Comparison of ENCODE assay signal across 12 mouse cellular contexts in the genomic region with DNA sequence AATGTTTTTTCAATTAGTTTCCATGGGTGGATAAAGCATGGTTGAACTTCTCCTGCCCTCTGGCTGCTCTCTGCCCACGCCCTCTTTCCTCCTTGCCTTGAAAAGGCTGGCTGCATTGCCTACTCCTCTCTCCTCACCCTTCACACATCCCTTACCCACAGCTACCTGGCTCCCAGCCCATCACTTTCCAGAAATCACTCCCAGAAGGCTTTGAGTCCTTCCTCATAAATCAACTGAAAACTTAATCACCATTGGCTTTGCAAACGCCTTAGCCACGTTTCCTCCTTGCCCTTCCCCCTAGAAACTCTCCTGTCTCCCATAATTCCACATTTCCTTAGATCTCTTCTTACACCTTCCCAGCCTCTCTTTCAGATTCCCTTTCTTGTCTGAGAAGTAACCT. TPM values are rescaled to one million over a fixed set of nuclear protein-coding genes. Genes with fewer than 3 reads are reported as not detected.
A peak's percentile ranks its signal among the peaks of the same experiment; 100 is the strongest.
DNase-seq lines count a peak whose midpoint lies in the region; ATAC-seq and TF ChIP-seq lines count a peak whose summit lies in the region.
"Had no signal": no experiment of that assay in that cellular context is flagged by ENCODE, and none has a peak within 500 bp of the region (broad histone marks: within the 10 kb centered on the region; RNA-seq: fewer than 3 reads in every experiment).

No protein-coding gene starts in this region.

- H3K36me3 ChIP-seq in kidney, adult 2 months (ENCODE audit: control insufficient read depth, insufficient read depth, low read length): no peaks in the 10 kb centered on the region
- H3K36me3 ChIP-seq in myocyte (ENCODE audit: control insufficient read depth, insufficient read depth): no peaks in the 10 kb centered on the region
- H3K36me3 ChIP-seq: lung, embryonic 15.5 days; neural tube, embryonic 13.5 days had no signal

- no peak for TF ChIP-seq CTCF in kidney, adult 2 months (conservative IDR thresholded peaks at IDR 0.05; ENCODE audit: insufficient read depth, insufficient read length, low read depth, low read length)
- TF ChIP-seq CTCF in Patski (IDR thresholded peaks at IDR 0.05): no peak

- no peaks in the 10 kb centered on the region for H3K4me1 ChIP-seq in kidney, adult 2 months (ENCODE audit: control insufficient read depth, insufficient read depth, low read length)
- H3K4me1 ChIP-seq: lung, embryonic 15.5 days had no signal

- no peaks in the 10 kb centered on the region for H3K27me3 ChIP-seq in kidney, adult 2 months (replicated peaks; ENCODE audit: control insufficient read depth, insufficient read depth, low read length)
- H3K27me3 ChIP-seq in Patski (no peaks in the 10 kb centered on the region), myocyte (ENCODE audit: control insufficient read depth, insufficient read depth, insufficient read length) (no peaks in the 10 kb centered on the region)
- H3K27me3 ChIP-seq: lung, embryonic 15.5 days; neural tube, embryonic 13.5 days had no signal

- POLR2A ChIA-PET in Patski (lab: Charles Lee): interaction anchor here (0.6 kb wide), 1 partner anchor 1025 kb away, joined by 3 read pairs; no protein-coding TSS in a partner anchor

- H3ac ChIP-seq in myocyte (ENCODE audit: control insufficient read depth, insufficient read length): no peak overlapping the region

- in situ Hi-C loops in Patski (cut with MboI; ENCODE audit: low pct_unique_long_range_greater_than_20kb): no loop called here

- H3K27ac ChIP-seq in kidney, adult 2 months (ENCODE audit: insufficient read depth, low read depth, low read length): no peak overlapping the region
- H3K27ac ChIP-seq: lung, embryonic 15.5 days; neural tube, embryonic 13.5 days had no signal

- WGBS in kidney, adult 2 months: 18% methylated on average over 3 of the region's 3 CpGs

- peak overlapping the region; percentile 80 for H3K4me2 ChIP-seq in myocyte (ENCODE audit: low read depth)
- H3K4me2 ChIP-seq: lung, embryonic 15.5 days; neural tube, embryonic 13.5 days had no signal

- TF ChIP-seq POLR2A in kidney, adult 2 months (IDR thresholded peaks at IDR 0.05; ENCODE audit: low read depth, low read length): no peak
- no peak for TF ChIP-seq POLR2A in myocyte (IDR thresholded peaks at IDR 0.05; ENCODE audit: insufficient read length, low read depth)

- no peak overlapping the region for H3K4me3 ChIP-seq in kidney, adult 2 months (ENCODE audit: insufficient read depth, low read depth, low read length)
- H3K4me3 ChIP-seq in myocyte: no peak overlapping the region
- H3K4me3 ChIP-seq: erythroblast, embryonic 14.5 days; lung, embryonic 15.5 days; neural tube, embryonic 13.5 days had no signal

- H3K79me2 ChIP-seq in myocyte (ENCODE audit: control insufficient read depth, insufficient read depth): no peaks in the 10 kb centered on the region

- DNase-seq in kidney, postnatal 14 days: peak; percentile 12
- no peak for DNase-seq in kidney, adult 2 months
- DNase-seq in Patski (ENCODE audit: low read depth, low spot score): peak; percentile 51
- peak; percentile 42 for DNase-seq in adrenal gland, postnatal 25 days
- DNase-seq: midbrain, embryonic 14.5 days; thymus, postnatal 36 days had no signal

- ATAC-seq in Patski: peak; percentile 45
- ATAC-seq in erythroid progenitor cell, adult 5-6 weeks (replicated peaks; ENCODE audit: low FRiP score, poor library complexity, severe bottlenecking): no peak
- no peak for ATAC-seq in inflammation-experienced regulatory T-cells, adult 6 months

- CTCF ChIA-PET in Patski (lab: Charles Lee): interaction anchor here (0.7 to 1.0 kb wide), 4 partner anchors 17 to 142 kb away, joined by 3 read pairs; no protein-coding TSS in a partner anchor

TF ChIP-seq in myocyte, 11 proteins besides CTCF, POLR2A, EP300 and RAD21:
- no peak for TF ChIP-seq MYOG (IDR thresholded peaks at IDR 0.05; ENCODE audit: control insufficient read depth in 1 of 3, insufficient read depth in 1 of 3, insufficient read length in 2 of 3, low read depth in 2 of 3)
- no peak for TF ChIP-seq TCF3 (IDR thresholded peaks at IDR 0.05; ENCODE audit: insufficient read length, low read depth)
- TF ChIP-seq CEBPB (IDR thresholded peaks at IDR 0.05; ENCODE audit: insufficient read depth, poor library complexity, severe bottlenecking): no peak
- no peak for TF ChIP-seq USF1 (IDR thresholded peaks at IDR 0.05; ENCODE audit: low read depth)
- no peak for TF ChIP-seq POLR2AphosphoS2 (IDR thresholded peaks at IDR 0.05; ENCODE audit: insufficient read length, low read depth)
- TF ChIP-seq TCF12 (IDR thresholded peaks at IDR 0.05; ENCODE audit: insufficient read depth, poor library complexity, severe bottlenecking): no peak
- TF ChIP-seq E2F4 (IDR thresholded peaks at IDR 0.05; ENCODE audit: insufficient read depth): no peak
- no peak for TF ChIP-seq MYOD1 (IDR thresholded peaks at IDR 0.05; ENCODE audit: control insufficient read depth in 1 of 3, insufficient read length in 2 of 3, low read depth in 2 of 3)
- TF ChIP-seq MAX (IDR thresholded peaks at IDR 0.05; ENCODE audit: low read depth): no peak
- TF ChIP-seq SRF (IDR thresholded peaks at IDR 0.05; ENCODE audit: control insufficient read depth, insufficient read length, low read depth): no peak
- TF ChIP-seq REST (IDR thresholded peaks at IDR 0.05; ENCODE audit: insufficient read depth, insufficient read length): no peak

RNA-seq across cellular contexts. Expression of gene Mcub, which starts 32.2 kb away (rescaled TPM):
- polyA plus RNA-seq in kidney, adult 2 months (2012; rRNA removed): 1.7 and 3.1 TPM in 2 replicates
- polyA plus RNA-seq in Patski (2021) (12.4 TPM), myocyte (2012; fragmentation: generic; extraction: Trizol) (19.7 TPM)
- 10.0 and 10.6 TPM in 2 replicates for total RNA-seq in adrenal gland, postnatal 25 days (2021)
- 3.6 TPM in 1 of 2 replicates, not detected in the other for total RNA-seq in erythroid progenitor cell, adult 5-6 weeks (2015; ENCODE audit: low replicate concordance)
- 3.2 and 5.6 TPM in 2 replicates for total RNA-seq in erythroid progenitor cell, adult 5-6 weeks (2017; ENCODE audit: low replicate concordance)
- polyA plus RNA-seq in inflammation-experienced regulatory T-cells, adult 6 months (2017; shearing (Covaris generic)): 10 to 100 TPM; 19.8 to 26.4 (median 20.9) TPM

RNA-seq across cellular contexts. Expression of gene Casp6, which starts 36.6 kb away (rescaled TPM):
- polyA plus RNA-seq in kidney, adult 2 months (2012; rRNA removed): 43.1 and 48.8 TPM in 2 replicates
- 67.4 TPM for polyA plus RNA-seq in Patski (2021)
- 34.5 and 57.5 TPM in 2 replicates for total RNA-seq in adrenal gland, postnatal 25 days (2021)
- 12.7 TPM for polyA plus RNA-seq in myocyte (2012; fragmentation: generic; extraction: Trizol)
- total RNA-seq in erythroid progenitor cell, adult 5-6 weeks (2015; ENCODE audit: low replicate concordance): 10.5 and 14.4 TPM in 2 replicates
- total RNA-seq in erythroid progenitor cell, adult 5-6 weeks (2017; ENCODE audit: low replicate concordance): 3.7 and 5.3 TPM in 2 replicates
- polyA plus RNA-seq in inflammation-experienced regulatory T-cells, adult 6 months (2017; shearing (Covaris generic)): 10 to 100 TPM; 55.2 to 62.2 (median 60.7) TPM

RNA-seq across cellular contexts. Expression of gene Pla2g12a, which starts 59.4 kb away (rescaled TPM):
- polyA plus RNA-seq in kidney, adult 2 months (2012; rRNA removed): 46.6 and 55.2 TPM in 2 replicates
- polyA plus RNA-seq in Patski (2021) (33.3 TPM), myocyte (2012; fragmentation: generic; extraction: Trizol) (31.3 TPM)
- total RNA-seq in adrenal gland, postnatal 25 days (2021): 44.7 and 45.6 TPM in 2 replicates
- 23.1 and 44.4 TPM in 2 replicates for total RNA-seq in erythroid progenitor cell, adult 5-6 weeks (2015; ENCODE audit: low replicate concordance)
- total RNA-seq in erythroid progenitor cell, adult 5-6 weeks (2017; ENCODE audit: low replicate concordance): 27.0 and 29.7 TPM in 2 replicates
- polyA plus RNA-seq in inflammation-experienced regulatory T-cells, adult 6 months (2017; shearing (Covaris generic)): 1 to 10 TPM in 2 of 3 experiments, under 1 TPM in 1; 0.92 to 2.5 (median 1.1) TPM
